Mouse (Mus musculus) B cell, adult 67 days (primary cell): ENCODE measurements around the gene Scaf4. TPM values are rescaled to one million over a fixed set of nuclear protein-coding genes. Genes with fewer than 3 reads are reported as not detected.

Source experiments
- total RNA-seq, 2 experiments: library from RNA; stranded (reverse); gene quantifications; 4 replicates each; pipeline ENCODE4 v1.2.4; 2023

Scaf4 gene
- 100 to 1,000 TPM; 155 to 157 TPM for total RNA-seq

DNA sequence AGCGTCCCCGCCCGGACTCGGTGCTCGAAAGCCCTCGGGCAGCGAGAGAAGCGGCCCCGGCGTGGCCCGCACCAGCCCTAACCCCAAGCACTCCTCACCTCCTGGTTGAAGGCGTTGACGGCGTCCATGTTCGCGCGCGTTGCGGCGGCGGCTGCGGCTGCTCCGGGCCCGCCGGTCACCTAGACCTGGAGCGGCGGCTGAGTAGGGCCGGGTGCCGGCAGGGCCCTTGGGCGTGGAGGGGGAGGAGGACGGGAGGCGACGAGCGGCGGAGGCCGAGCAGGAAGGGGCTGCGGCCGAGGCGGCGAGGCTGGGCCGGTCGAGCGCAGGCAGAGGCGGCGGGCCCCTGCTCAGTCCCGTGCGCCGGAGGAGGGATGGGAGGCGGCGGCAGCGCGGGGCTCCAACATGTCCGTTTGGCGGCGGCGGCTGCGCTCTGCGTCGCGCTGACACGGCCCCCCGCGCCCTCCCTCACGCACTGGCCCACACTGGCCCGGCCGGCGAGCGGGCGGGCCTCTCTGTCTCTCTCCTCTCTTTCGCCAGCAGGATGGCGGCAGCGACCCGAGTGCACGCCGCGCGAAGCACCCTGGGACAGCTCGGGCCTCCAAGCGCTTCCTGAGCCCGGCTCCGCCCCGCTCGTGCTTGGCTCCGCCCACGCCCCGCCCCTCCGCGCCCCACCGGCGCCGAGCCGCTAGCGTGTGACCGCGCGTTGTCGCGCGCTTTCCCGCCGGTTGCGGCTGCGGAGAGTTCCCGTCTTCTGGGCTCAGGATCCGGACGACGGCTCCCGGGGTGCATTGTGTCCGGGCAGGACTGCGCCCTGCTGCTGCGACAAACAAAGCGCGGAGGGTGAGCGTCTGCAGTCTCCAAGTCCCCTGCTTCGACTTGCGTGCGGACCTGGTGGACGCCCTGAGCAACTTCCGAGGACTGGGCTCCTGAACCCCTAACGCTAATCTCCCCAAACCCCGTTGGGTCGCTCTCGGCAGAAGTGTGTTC is at the start of gene Scaf4:
Scaf4 (minus strand) TSS at position 599 of the 987 bp plus-strand sequence.

GRCm38 (mm10) chr16:90220026-90220891 is 64.0 kb downstream of the Scaf4 start, which contains the start of gene Sod1:
Sod1 (plus strand) TSS chr16:90220754.

Other genes starting within 250 kb of the Scaf4 start
- 1 to 10 TPM in 1 of 2 experiments, under 1 TPM in 1; 0.77 to 1.5 TPM for gene Tiam1, start 140.7 kb downstream of the Scaf4 start, total RNA-seq
- gene Sod1, start 63.7 kb downstream of the Scaf4 start, total RNA-seq: 100 to 1,000 TPM; 201 to 203 TPM
- gene Hunk, start 101.5 kb upstream of the Scaf4 start, total RNA-seq: not detected